In the genomic region with DNA sequence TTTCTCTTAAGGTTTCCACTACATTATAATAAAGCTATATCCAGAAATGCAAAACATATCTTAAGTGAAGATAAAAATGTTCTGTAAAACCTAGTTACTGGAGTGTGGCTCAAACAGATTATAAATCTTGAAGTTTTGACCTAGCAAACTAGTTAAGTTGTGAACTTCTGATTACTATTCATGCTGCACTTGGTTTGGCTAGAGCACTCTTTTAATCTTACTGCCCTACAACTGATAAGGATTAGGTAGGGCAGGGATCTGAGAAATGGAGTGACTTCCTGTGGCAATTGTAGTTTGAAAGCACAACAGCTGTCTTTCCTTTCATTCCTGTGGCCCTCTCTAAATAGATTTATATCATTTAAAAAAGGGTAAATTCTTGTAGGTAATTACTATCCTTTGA, we compare ENCODE assay signal across 19 mouse cellular contexts. TPM values are rescaled to one million over a fixed set of nuclear protein-coding genes. Genes with fewer than 3 reads are reported as not detected.
DNase-seq lines count a peak whose midpoint lies in the region; ATAC-seq and TF ChIP-seq lines count a peak whose summit lies in the region.
"Had no signal": no experiment of that assay in that cellular context is flagged by ENCODE, and none has a peak within 500 bp of the region (broad histone marks: within the 10 kb centered on the region; RNA-seq: fewer than 3 reads in every experiment).

No protein-coding gene starts in this region.

- H3K4me1 ChIP-seq in liver, embryonic 12.5 days: peaks cover 31% of the 10 kb centered on the region
- H3K4me1 ChIP-seq in liver, embryonic 11.5 days (replicated peaks; ENCODE audit: control insufficient read depth, insufficient read depth, low read length): peaks cover 5% of the 10 kb centered on the region; the same call in 1 of the 2 replicates
- H3K4me1 ChIP-seq in liver, embryonic 14.5 days (replicated peaks; ENCODE audit: control insufficient read depth in 2 of 2, insufficient read depth in 2 of 2, low read length in 1 of 2): peaks cover 9 to 14% of the 10 kb centered on the region in 2 experiments
- H3K4me1 ChIP-seq in liver, postnatal 0 days (ENCODE audit: insufficient read depth): peaks cover 9% of the 10 kb centered on the region
- peaks cover 7 to 13% of the 10 kb centered on the region in 2 experiments; a peak in 3 of 4 replicates for H3K4me1 ChIP-seq in MEL (ENCODE audit: control insufficient read depth in 1 of 2, insufficient read depth in 2 of 2, low read length in 2 of 2)
- H3K4me1 ChIP-seq in liver, embryonic 15.5 days (replicated peaks): peaks cover 26% of the 10 kb centered on the region

- H3K4me3 ChIP-seq in liver, embryonic 12.5 days: no peak overlapping the region
- H3K4me3 ChIP-seq in liver, embryonic 11.5 days (ENCODE audit: low read depth, low read length): no peak overlapping the region
- no peak overlapping the region; a peak in 1 of 4 replicates for H3K4me3 ChIP-seq in liver, embryonic 14.5 days (ENCODE audit: insufficient read depth in 1 of 2, low read depth in 2 of 2, low read length in 2 of 2)
- no peak overlapping the region for H3K4me3 ChIP-seq in liver, postnatal 0 days (ENCODE audit: low read depth, low read length)
- no peak overlapping the region for H3K4me3 ChIP-seq in MEL (ENCODE audit: control insufficient read depth in 1 of 2, insufficient read depth in 1 of 2, low read depth in 2 of 2, low read length in 2 of 2)
- H3K4me3 ChIP-seq in liver, embryonic 15.5 days (replicated peaks): no peak overlapping the region

- no peak for TF ChIP-seq RAD21 in MEL (IDR thresholded peaks at IDR 0.05; ENCODE audit: low read depth, low read length)

- no peak for ATAC-seq in liver, embryonic 12.5 days
- ATAC-seq in liver, embryonic 11.5 days (replicated peaks; ENCODE audit: low FRiP score): no peak
- ATAC-seq in liver, embryonic 14.5 days (ENCODE audit: insufficient read depth): no peak
- ATAC-seq in liver, postnatal 0 days: no peak
- no peak for ATAC-seq in liver, embryonic 15.5 days (ENCODE audit: insufficient read depth)
- ATAC-seq: forebrain, postnatal 0 days; Patski had no signal

- no peak overlapping the region for H3K27ac ChIP-seq in liver, embryonic 12.5 days
- no peak overlapping the region for H3K27ac ChIP-seq in liver, embryonic 11.5 days (ENCODE audit: low read depth, low read length)
- no peak overlapping the region for H3K27ac ChIP-seq in liver, embryonic 14.5 days
- no peak overlapping the region for H3K27ac ChIP-seq in liver, postnatal 0 days (ENCODE audit: low read depth)
- H3K27ac ChIP-seq in MEL (ENCODE audit: control insufficient read depth, low read depth, low read length): no peak overlapping the region
- no peak overlapping the region for H3K27ac ChIP-seq in liver, embryonic 15.5 days (replicated peaks)

- peak overlapping the region; percentile 69; the same call in 1 of the 2 replicates for H3K4me2 ChIP-seq in liver, embryonic 12.5 days
- H3K4me2 ChIP-seq in liver, embryonic 11.5 days: no peak overlapping the region
- H3K4me2 ChIP-seq in liver, embryonic 14.5 days (ENCODE audit: low read depth): peak overlapping the region; percentile 81; the same call in 1 of the 2 replicates
- H3K4me2 ChIP-seq in liver, postnatal 0 days (ENCODE audit: low read depth, low read length): no peak overlapping the region
- H3K4me2 ChIP-seq in liver, embryonic 15.5 days: peak overlapping the region; percentile 82; the same call in 1 of the 2 replicates

- peaks cover 2% of the 10 kb centered on the region; the same call in 1 of the 2 replicates for H3K27me3 ChIP-seq in liver, embryonic 12.5 days (replicated peaks)
- H3K27me3 ChIP-seq in liver, embryonic 11.5 days (replicated peaks; ENCODE audit: control insufficient read depth, insufficient read depth, low read length): no peaks in the 10 kb centered on the region
- H3K27me3 ChIP-seq in liver, embryonic 14.5 days (ENCODE audit: control insufficient read depth, insufficient read depth, low read length): no peaks in the 10 kb centered on the region
- H3K27me3 ChIP-seq in liver, postnatal 0 days (ENCODE audit: insufficient read depth, low read length): no peaks in the 10 kb centered on the region
- H3K27me3 ChIP-seq in MEL (ENCODE audit: control insufficient read depth in 1 of 2, insufficient read depth in 2 of 2, low read length in 2 of 2): no peaks in the 10 kb centered on the region
- no peaks in the 10 kb centered on the region for H3K27me3 ChIP-seq in liver, embryonic 15.5 days
- H3K27me3 ChIP-seq: embryonic facial prominence, embryonic 12.5 days; forebrain, embryonic 13.5 days; forebrain, embryonic 15.5 days; Patski had no signal

- no peak for TF ChIP-seq POLR2A in MEL (IDR thresholded peaks at IDR 0.05; ENCODE audit: control insufficient read depth in 1 of 2, insufficient read depth in 1 of 2, low read depth in 1 of 2, low read length in 2 of 2, poor library complexity in 1 of 2)

- H3K36me3 ChIP-seq in liver, embryonic 12.5 days: peaks cover 16% of the 10 kb centered on the region
- 0 out of 2 replicates have a peak, but pooled peaks cover 2% of the 10 kb centered on the region for H3K36me3 ChIP-seq in liver, embryonic 11.5 days (ENCODE audit: control insufficient read depth, insufficient read depth, low read length)
- H3K36me3 ChIP-seq in liver, embryonic 14.5 days (replicated peaks; ENCODE audit: control insufficient read depth, insufficient read depth, low read depth): peaks cover 7% of the 10 kb centered on the region
- H3K36me3 ChIP-seq in liver, postnatal 0 days (replicated peaks; ENCODE audit: insufficient read depth, low read length): peaks cover 3% of the 10 kb centered on the region; the same call in 1 of the 2 replicates
- H3K36me3 ChIP-seq in MEL (ENCODE audit: control insufficient read depth in 1 of 2, insufficient read depth in 2 of 2, low read length in 2 of 2): peaks cover 0 to 10% of the 10 kb centered on the region in 2 experiments; a peak in 3 of 4 replicates
- peaks cover 17% of the 10 kb centered on the region for H3K36me3 ChIP-seq in liver, embryonic 15.5 days (replicated peaks)
- H3K36me3 ChIP-seq: forebrain, embryonic 15.5 days had no signal

- no peaks in the 10 kb centered on the region for H3K9me3 ChIP-seq in liver, embryonic 12.5 days (replicated peaks)
- H3K9me3 ChIP-seq in liver, embryonic 11.5 days (ENCODE audit: control insufficient read depth, low read length): no peaks in the 10 kb centered on the region
- no peaks in the 10 kb centered on the region for H3K9me3 ChIP-seq in liver, embryonic 14.5 days (ENCODE audit: control insufficient read depth, low read length)
- H3K9me3 ChIP-seq in liver, postnatal 0 days (ENCODE audit: low read length): no peaks in the 10 kb centered on the region
- no peaks in the 10 kb centered on the region for H3K9me3 ChIP-seq in MEL (replicated peaks; ENCODE audit: insufficient read depth, low read length)
- no peaks in the 10 kb centered on the region for H3K9me3 ChIP-seq in liver, embryonic 15.5 days (replicated peaks)
- H3K9me3 ChIP-seq: embryonic facial prominence, embryonic 10.5 days; embryonic facial prominence, embryonic 12.5 days; forebrain, embryonic 13.5 days; forebrain, embryonic 15.5 days had no signal

- TF ChIP-seq EP300 in liver, embryonic 14.5 days (IDR thresholded peaks at IDR 0.05; ENCODE audit: low read depth): no peak
- no peak for TF ChIP-seq EP300 in liver, postnatal 0 days (IDR thresholded peaks at IDR 0.05; ENCODE audit: low read depth)
- peak; percentile 23 to 46; a peak in 1 of 4 replicates for TF ChIP-seq EP300 in MEL (IDR thresholded peaks at IDR 0.05; ENCODE audit: low read depth in 1 of 2, low read length in 2 of 2)

- DNase-seq in liver, embryonic 11.5 days (ENCODE audit: low spot score): no peak
- no peak for DNase-seq in liver, embryonic 14.5 days (ENCODE audit: low read depth in 3 of 3, low spot score in 3 of 3)
- no peak for DNase-seq in liver, postnatal 0 days
- peak; percentile 40 for DNase-seq in MEL (ENCODE audit: low read depth, low spot score)
- DNase-seq in frontal cortex, postnatal 36 days (ENCODE audit: low spot score in 2 of 2): no peak
- DNase-seq in thymus, postnatal 36 days: no peak
- DNase-seq: adrenal gland, adult 8-10 months; adrenal gland, postnatal 14 days; adrenal gland, postnatal 36 days; cerebellum, adult 11-12 months; cerebellum, adult 2 months; forebrain, postnatal 0 days had no signal

- no peak for TF ChIP-seq CTCF in liver, embryonic 14.5 days (IDR thresholded peaks at IDR 0.05; ENCODE audit: low read depth)
- TF ChIP-seq CTCF in liver, postnatal 0 days (IDR thresholded peaks at IDR 0.05; ENCODE audit: low read depth): no peak
- no peak for TF ChIP-seq CTCF in MEL (IDR thresholded peaks at IDR 0.05 in 2 of 3, conservative IDR thresholded peaks at IDR 0.05 in 1 of 3; ENCODE audit: control insufficient read depth in 1 of 3, insufficient read depth in 1 of 3, low read depth in 2 of 3, low read length in 3 of 3, poor library complexity in 1 of 3, severe bottlenecking in 1 of 3)

- no peak overlapping the region for H3K9ac ChIP-seq in liver, embryonic 12.5 days
- no peak overlapping the region for H3K9ac ChIP-seq in liver, embryonic 11.5 days (ENCODE audit: low read depth, low read length)
- H3K9ac ChIP-seq in liver, embryonic 14.5 days (replicated peaks): no peak overlapping the region
- H3K9ac ChIP-seq in liver, postnatal 0 days (replicated peaks): no peak overlapping the region
- H3K9ac ChIP-seq in MEL (ENCODE audit: control insufficient read depth, low read depth, low read length, poor library complexity, severe bottlenecking): no peak overlapping the region
- no peak overlapping the region for H3K9ac ChIP-seq in liver, embryonic 15.5 days

- peaks cover 4% of the 10 kb centered on the region; the same call in 1 of the 2 replicates for H3K79me2 ChIP-seq in MEL (ENCODE audit: control insufficient read depth, insufficient read depth, low read length, poor library complexity)

RNA-seq across cellular contexts. Expression of a gene that starts 1.4 kb away (rescaled TPM):
- polyA plus RNA-seq in liver, embryonic 12.5 days (2016; fragmentation: Nextera tagmentation; extraction: Ambion mirVana): 37.7 and 39.0 TPM in 2 replicates
- polyA plus RNA-seq in liver, embryonic 11.5 days (2014; fragmentation: Nextera tagmentation; extraction: Ambion mirVana): 50.4 and 52.6 TPM in 2 replicates
- polyA plus RNA-seq in liver, embryonic 14.5 days (2012; rRNA removed): 5.5 and 16.1 TPM in 2 replicates
- 33.3 and 34.2 TPM in 2 replicates for polyA plus RNA-seq in liver, embryonic 14.5 days (2014; fragmentation: Nextera tagmentation; extraction: Ambion mirVana)
- polyA plus RNA-seq in liver, postnatal 0 days (2015; fragmentation: Nextera tagmentation; extraction: Ambion mirVana): 16.3 and 17.7 TPM in 2 replicates
- total RNA-seq in MEL (2012; rRNA removed): 26.0 and 28.0 TPM in 2 replicates
- polyA plus RNA-seq in MEL (2012; ENCODE audit: insufficient read depth in 1 of 2, insufficient read length in 2 of 2, low read depth in 1 of 2, low replicate concordance in 2 of 2, missing spikeins in 1 of 2): 10 to 100 TPM in 1 of 2 experiments, not detected in 1; 28.3 TPM
- 31.5 and 32.2 TPM in 2 replicates for polyA plus RNA-seq in liver, embryonic 15.5 days (2015; fragmentation: Nextera tagmentation; extraction: Ambion mirVana)
- polyA plus RNA-seq: cerebellum, adult 2 months had no signal

RNA-seq across cellular contexts. Expression of a gene that starts 23.8 kb away (rescaled TPM):
- 0.21 and 0.37 TPM in 2 replicates for polyA plus RNA-seq in liver, embryonic 12.5 days (2016; fragmentation: Nextera tagmentation; extraction: Ambion mirVana)
- polyA plus RNA-seq in liver, embryonic 11.5 days (2014; fragmentation: Nextera tagmentation; extraction: Ambion mirVana): 0.43 and 0.47 TPM in 2 replicates
- polyA plus RNA-seq in liver, embryonic 14.5 days (2012; rRNA removed): 0.04 TPM in 1 of 2 replicates, not detected in the other
- polyA plus RNA-seq in liver, embryonic 14.5 days (2014; fragmentation: Nextera tagmentation; extraction: Ambion mirVana): 0.11 and 0.20 TPM in 2 replicates
- polyA plus RNA-seq in liver, postnatal 0 days (2015; fragmentation: Nextera tagmentation; extraction: Ambion mirVana): 0.20 and 0.30 TPM in 2 replicates
- 0.20 and 0.23 TPM in 2 replicates for total RNA-seq in MEL (2012; rRNA removed)
- under 1 TPM in 1 of 2 experiments, not detected in 1; 0.46 TPM for polyA plus RNA-seq in MEL (2012; ENCODE audit: insufficient read depth in 1 of 2, insufficient read length in 2 of 2, low read depth in 1 of 2, low replicate concordance in 2 of 2, missing spikeins in 1 of 2)
- polyA plus RNA-seq in liver, embryonic 15.5 days (2015; fragmentation: Nextera tagmentation; extraction: Ambion mirVana): 0.17 and 0.32 TPM in 2 replicates

RNA-seq across cellular contexts. Expression of a gene that starts 52.9 kb away (rescaled TPM):
- polyA plus RNA-seq in liver, embryonic 12.5 days (2016; fragmentation: Nextera tagmentation; extraction: Ambion mirVana): 49.4 and 50.1 TPM in 2 replicates
- polyA plus RNA-seq in liver, embryonic 11.5 days (2014; fragmentation: Nextera tagmentation; extraction: Ambion mirVana): 74.9 and 76.4 TPM in 2 replicates
- 11.7 and 19.9 TPM in 2 replicates for polyA plus RNA-seq in liver, embryonic 14.5 days (2012; rRNA removed)
- polyA plus RNA-seq in liver, embryonic 14.5 days (2014; fragmentation: Nextera tagmentation; extraction: Ambion mirVana): 38.0 and 41.6 TPM in 2 replicates
- polyA plus RNA-seq in liver, postnatal 0 days (2015; fragmentation: Nextera tagmentation; extraction: Ambion mirVana): 21.4 and 25.7 TPM in 2 replicates
- 45.7 and 50.9 TPM in 2 replicates for total RNA-seq in MEL (2012; rRNA removed)
- 100 to 1,000 TPM in 1 of 2 experiments, 10 to 100 TPM in 1; 43.6 to 164 TPM for polyA plus RNA-seq in MEL (2012; ENCODE audit: insufficient read depth in 1 of 2, insufficient read length in 2 of 2, low read depth in 1 of 2, low replicate concordance in 2 of 2, missing spikeins in 1 of 2)
- 28.6 and 30.6 TPM in 2 replicates for polyA plus RNA-seq in liver, embryonic 15.5 days (2015; fragmentation: Nextera tagmentation; extraction: Ambion mirVana)

Comparison
In these comparisons a context has a peak if more than half of its experiments do, and no peak if none do; other contexts are left out.
1. H3K4me2 ChIP-seq: peak in liver, embryonic 12.5 days (single experiment), liver, embryonic 14.5 days (single experiment) and liver, embryonic 15.5 days (single experiment); none in liver, embryonic 11.5 days (single experiment) and liver, postnatal 0 days (single experiment).